Mouse (Mus musculus) spleen, postnatal 14 days (tissue): ENCODE measurements around the gene Mmgt2.
"Not testable (repeated sequence)": the region's sequence is repeated elsewhere in the genome, so short reads cannot be mapped to it uniquely, and the experiment has no call there.

ENCODE experiments used
- DNase-seq, 2 experiments: peaks; one replicate each; pipeline ENCODE4 v3.0.0; 2021 to 2022; ENCODE audit warnings: low spot score in 2 of 2

Gene Mmgt2

GRCm38 (mm10) chr11:62645732-62646494, 2.6 kb upstream of the Mmgt2 start:
- DNase-seq: peak in 1 of 2 experiments; percentile 8

- DNase-seq: no peak
These were observed 2.0 kb upstream of the Mmgt2 start for GRCm38 (mm10) chr11:62646495-62646843.

DNA sequence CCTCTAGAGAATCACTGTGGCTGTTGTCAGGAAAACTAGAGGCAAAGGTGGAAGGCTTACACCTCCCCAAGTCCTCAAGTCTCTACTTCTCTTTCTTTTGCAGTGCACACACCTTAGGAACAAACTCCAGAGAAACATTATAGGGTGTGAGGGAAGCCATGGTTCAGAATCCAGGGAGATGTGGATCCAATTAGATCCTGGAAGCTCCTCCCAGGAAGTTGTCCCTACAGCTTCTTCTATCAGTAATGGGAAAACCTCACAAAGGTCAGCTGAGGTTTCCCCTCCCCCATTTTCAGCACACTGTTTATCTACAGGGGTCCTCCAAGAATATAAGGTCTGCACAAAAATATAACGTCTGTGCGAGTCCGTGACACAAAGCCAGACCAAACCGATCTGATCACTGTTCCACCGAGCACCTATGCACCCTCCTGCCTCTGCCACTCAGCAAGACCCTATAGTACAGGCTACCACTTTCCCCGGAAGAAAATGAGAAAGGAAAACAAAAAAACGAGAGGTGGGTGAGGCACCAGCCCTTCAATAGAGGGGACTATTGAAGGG, 1.4 kb upstream of the Mmgt2 start:
- no peak for DNase-seq

DNA sequence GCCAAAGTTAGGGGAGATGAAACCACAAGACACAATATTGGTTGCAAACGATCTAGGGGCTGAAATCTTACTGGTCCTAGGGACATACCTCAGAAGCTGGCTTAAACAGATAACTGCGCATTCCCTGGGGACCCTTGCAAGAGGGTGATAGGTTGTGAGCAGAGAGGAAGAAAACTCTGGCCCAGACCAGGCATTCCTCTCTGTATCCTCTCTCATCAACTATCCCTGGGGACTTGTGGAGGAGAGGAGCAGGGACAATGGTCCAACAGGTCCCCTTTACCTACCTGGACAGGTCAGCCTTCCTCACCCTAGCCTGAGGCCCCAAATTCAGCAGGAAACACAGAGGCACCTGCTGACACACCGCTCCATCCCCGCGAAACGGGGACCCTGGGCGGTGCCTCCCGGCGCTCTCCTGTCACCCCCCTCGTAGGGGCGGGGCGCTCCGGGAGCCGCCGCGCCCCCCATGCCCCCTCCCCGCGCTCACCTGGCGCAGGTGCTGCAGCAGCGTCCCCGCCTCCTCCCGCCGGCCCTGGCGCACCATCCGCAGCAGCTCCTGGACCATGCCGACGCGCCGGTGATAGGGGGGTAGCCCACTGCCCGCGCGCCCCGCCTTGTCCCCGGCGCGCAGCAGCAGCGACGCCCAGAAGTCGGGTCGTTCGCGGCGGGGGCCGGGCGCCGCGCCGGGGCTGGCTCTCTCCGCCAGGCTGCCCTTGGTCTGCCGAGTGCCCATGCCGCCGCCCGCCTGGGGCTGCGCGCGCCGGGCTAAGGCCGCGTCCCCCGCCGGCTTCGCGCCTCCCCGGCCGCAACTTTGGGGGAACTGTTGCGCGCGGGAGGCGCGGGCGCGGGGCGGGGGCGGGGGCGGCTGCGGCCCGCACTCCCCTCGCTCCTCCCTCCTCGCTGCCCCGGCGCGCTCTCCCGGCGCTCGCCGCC, 538 bp upstream of the Mmgt2 start, which contains the start of gene Lrrc75a:
Gene Lrrc75a, minus strand, starts transcription at position 863 of the 930 bp plus-strand sequence.
- peak in 1 of 2 experiments; percentile 7 for DNase-seq

DNA sequence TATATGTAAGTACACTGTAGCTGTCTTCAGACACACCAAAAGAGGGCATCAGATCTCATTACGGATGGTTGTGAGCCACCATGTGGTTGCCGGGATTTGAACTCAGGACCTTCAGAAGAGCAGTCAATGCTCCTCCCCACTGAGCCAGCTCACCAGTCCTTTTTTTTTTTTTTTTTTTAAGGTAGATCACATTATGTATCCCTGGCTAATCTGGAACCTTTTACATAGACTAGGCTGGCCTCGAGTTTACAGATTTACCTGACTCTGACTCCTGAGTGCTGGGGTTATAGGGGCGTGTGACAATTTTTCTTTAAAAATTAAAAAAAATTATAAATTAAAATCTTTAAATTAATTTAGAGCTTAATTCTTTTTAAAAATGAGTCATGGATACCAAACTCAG, 1.3 kb downstream of the Mmgt2 start:
- DNase-seq: not testable (repeated sequence)

DNA sequence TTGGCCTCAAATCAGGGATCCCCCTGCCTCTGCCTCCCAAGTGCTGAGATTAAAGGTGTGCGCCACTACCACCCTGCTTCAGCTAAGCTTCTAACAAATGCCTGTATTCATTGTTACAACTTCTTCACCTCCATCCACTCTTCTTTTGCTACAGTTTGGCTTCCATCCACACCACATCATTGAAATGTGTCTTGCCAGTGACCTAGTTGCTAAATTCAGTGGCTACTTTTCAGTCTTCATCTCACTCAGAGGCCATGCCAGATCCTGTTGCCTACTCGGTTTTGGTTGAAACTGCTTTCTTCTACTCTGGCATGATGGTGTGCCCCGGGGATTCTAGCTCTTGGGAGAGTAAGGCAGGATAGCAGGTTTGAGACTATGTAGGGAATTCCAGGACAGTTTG, 3.1 kb downstream of the Mmgt2 start:
- no peak for DNase-seq

GRCm38 (mm10) chr11:62652080-62652479, 3.6 kb downstream of the Mmgt2 start:
- DNase-seq: no peak

DNA sequence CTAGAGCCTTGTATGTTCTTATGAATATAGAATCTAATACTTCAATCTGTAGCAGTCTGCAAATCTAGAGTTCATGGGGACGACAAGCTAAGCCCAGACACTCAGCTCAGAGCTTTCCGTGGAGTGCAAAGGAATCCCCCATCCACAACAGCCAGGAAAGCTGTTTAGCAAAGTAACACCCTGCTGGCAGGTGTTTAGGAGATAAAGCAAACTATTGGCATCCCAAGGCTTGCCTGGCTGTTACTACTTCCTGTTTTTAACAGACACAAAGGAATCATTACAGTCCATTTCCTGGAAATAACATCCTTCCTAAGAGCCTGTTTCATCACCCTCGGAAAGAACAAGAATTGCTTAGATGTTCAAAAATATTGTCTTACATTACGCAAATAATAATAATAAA, 12.4 kb downstream of the Mmgt2 start:
- no peak for DNase-seq

DNA sequence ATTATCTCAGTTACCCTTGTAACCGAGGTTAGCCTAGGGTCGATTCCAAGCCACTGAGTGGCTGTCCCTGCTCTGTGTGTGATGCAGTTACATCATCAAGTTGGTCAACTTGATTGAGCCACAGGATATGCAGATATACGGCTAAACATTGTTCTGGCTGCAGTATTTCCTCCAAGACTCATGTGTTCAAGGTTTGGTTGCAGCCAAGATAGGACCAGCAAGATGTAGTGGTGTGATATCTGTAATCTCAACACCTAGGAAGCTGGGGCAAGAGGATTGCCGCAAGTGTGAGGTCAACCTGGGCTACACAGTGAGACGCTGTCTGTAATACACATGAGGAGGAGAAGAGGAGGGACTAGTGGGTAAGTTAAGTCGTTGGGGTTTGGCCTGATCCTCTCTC, 15.8 kb downstream of the Mmgt2 start:
- no peak for DNase-seq

- no peak for DNase-seq
These were observed 20.5 kb downstream of the Mmgt2 start for GRCm38 (mm10) chr11:62668986-62669385.

- no peak for DNase-seq
These were observed 21.0 kb downstream of the Mmgt2 start for GRCm38 (mm10) chr11:62669471-62669870.

DNA sequence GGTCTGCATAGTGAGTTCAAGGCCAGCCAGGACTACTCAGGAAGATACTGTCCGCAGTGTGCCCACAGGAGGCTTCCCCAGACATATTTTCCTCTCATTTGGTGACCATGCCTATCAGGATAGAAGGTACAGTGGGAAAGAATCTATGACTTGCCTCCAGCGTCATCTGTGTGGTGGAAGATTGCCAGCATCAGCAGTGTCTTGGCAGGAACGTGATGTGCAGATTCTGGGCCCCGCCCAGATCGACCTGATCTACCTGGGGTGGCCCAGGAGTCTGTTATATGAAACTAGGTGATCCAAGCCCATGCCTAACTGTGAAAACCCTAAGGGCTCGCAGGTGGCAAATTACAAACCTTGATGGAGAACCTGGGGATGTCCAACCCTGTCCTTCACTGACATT, 21.5 kb downstream of the Mmgt2 start:
- no peak for DNase-seq

- DNase-seq: peak in 1 of 2 experiments; percentile 27
These were observed 27.2 kb downstream of the Mmgt2 start for GRCm38 (mm10) chr11:62675480-62676289.

- no peak for DNase-seq
These were observed 27.8 kb downstream of the Mmgt2 start for GRCm38 (mm10) chr11:62676290-62676596.

GRCm38 (mm10) chr11:62678778-62679354, 30.4 kb downstream of the Mmgt2 start:
- no peak for DNase-seq

DNA sequence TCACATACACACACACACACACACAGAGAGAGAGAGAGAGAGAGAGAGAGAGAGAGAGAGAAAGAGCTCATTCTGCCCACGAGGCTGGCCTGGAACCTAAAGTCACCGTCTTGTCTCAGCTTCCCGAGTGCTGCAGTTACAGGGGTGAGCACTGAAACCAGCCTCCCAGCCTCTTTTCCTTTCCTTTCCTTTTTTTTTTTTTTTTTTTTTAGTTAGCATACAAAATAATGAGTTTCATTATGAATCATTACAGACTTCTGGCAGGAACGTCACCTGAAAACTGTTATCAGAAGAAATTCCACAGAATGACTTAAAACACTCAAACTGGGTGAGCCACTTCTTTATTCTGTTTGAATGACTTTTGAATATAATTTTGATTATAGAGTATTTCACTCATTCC, 31.5 kb downstream of the Mmgt2 start:
- no peak for DNase-seq

DNA sequence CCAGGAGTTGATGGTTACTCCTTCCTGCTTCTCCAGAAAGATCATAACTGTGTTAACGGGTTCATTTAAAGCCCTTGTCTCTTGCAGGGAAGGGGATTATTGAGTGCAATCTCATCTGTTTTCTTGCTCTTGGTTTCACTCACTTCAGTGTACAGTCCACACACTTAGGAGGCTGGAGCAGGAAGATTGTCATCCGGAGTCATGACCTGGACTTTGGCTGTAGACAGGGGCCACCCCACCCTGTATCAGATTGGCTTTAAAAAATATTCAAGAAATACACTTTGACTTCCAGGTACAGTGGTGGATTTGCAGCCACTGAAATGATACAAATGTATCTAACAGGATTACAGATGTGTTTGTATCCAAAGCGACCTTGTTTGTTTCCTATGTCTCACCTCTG, 43.1 kb downstream of the Mmgt2 start:
- no peak for DNase-seq

GRCm38 (mm10) chr11:62693299-62694184, 45.1 kb downstream of the Mmgt2 start:
- DNase-seq: peak in 1 of 2 experiments; percentile 13

DNA sequence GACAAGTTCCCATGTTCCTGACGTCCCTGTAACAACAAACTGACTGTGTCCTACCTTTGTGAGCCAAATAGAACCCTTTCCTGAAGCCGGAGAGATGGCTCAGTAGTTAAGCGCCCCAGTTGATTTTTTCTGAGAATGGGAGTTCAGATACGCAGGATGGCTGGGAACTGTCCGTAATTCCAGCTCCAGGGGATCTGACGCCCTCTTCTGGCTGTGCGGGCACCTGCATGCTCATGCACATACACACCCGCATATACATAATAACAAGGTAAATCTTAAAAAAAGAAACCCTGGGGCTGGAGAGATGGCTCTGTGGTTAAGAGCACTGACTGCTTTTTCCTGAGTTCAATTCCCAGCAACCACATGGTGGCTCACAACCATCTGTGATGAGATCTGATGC, 46.7 kb downstream of the Mmgt2 start:
- DNase-seq: no peak

DNA sequence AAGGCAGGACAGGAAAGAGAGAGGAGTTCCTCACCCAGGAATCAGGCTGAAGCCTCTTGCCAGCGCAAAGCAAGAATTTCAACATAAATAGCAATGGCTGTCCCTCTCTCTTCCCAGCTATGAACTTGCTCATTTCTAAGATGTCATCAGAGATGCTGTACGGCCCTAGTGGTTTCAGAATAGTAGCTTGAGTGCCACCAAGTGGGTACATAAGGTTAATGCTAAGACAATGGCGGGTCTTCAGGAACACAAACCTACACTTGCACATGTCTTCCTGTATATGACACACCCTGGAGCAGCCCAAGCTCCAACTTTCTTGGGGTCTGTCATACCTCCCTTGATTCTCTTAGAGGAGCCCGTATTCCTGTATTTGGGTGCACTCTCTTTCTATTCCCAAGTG, 51.3 kb downstream of the Mmgt2 start:
- DNase-seq: no peak
